Mouse (Mus musculus) C2C12 (cell line): ENCODE results near the gene Myo5a. TPM values are rescaled to one million over a fixed set of nuclear protein-coding genes. Genes with fewer than 3 reads are reported as not detected.

Experiments used
- H3K27me3 ChIP-seq: one replicate; pipeline ENCODE4 v1.6.1; 2011; ENCODE audit not compliant: control insufficient read depth, insufficient read depth, insufficient read length
- H3K36me3 ChIP-seq: one replicate; pipeline ENCODE4 v1.6.1; 2011; ENCODE audit not compliant: control insufficient read depth, insufficient read depth
- H3K4me3 ChIP-seq: one replicate; pipeline ENCODE4 v1.5.1; 2011; ENCODE audit warnings: mild to moderate bottlenecking, control low read depth; ENCODE audit not compliant: poor library complexity, insufficient read depth, severe bottlenecking
- H3K79me2 ChIP-seq: one replicate; pipeline ENCODE4 v1.6.1; 2011; ENCODE audit not compliant: control insufficient read depth, insufficient read depth
- H3K79me3 ChIP-seq: one replicate; pipeline ENCODE4 v1.6.1; 2011; ENCODE audit warnings: low read depth, control low read depth
- H3ac ChIP-seq: one replicate; pipeline ENCODE3; 2011; ENCODE audit warnings: low read depth; ENCODE audit not compliant: control insufficient read depth, insufficient read length
- CEBPB ChIP-seq: IDR thresholded peaks from one replicate; pipeline ENCODE4 v1.6.1; 2011; ENCODE audit warnings: low read depth, mild to moderate bottlenecking, control low read depth, moderate library complexity
- CTCF ChIP-seq: IDR thresholded peaks from one replicate; pipeline ENCODE4 v1.5.1; 2011; ENCODE audit not compliant: control insufficient read depth, insufficient read depth, insufficient read length
- FOSL1 ChIP-seq: IDR thresholded peaks from one replicate; pipeline ENCODE4 v1.8.0; 2011; ENCODE audit warnings: mild to moderate bottlenecking, low read length; ENCODE audit not compliant: poor library complexity, insufficient read depth, severe bottlenecking
- MAX ChIP-seq: IDR thresholded peaks from one replicate; pipeline ENCODE4 v1.6.1; 2011; ENCODE audit warnings: mild to moderate bottlenecking, control low read depth
- MYOD1 ChIP-seq: IDR thresholded peaks from one replicate; pipeline ENCODE4 v1.6.1; 2011; ENCODE audit warnings: low read depth; ENCODE audit not compliant: control insufficient read depth, insufficient read length
- MYOG ChIP-seq: IDR thresholded peaks from one replicate; pipeline ENCODE4 v1.6.1; 2011; ENCODE audit not compliant: control insufficient read depth, insufficient read length; ENCODE audit errors: extremely low read depth
- USF1 ChIP-seq: IDR thresholded peaks from one replicate; pipeline ENCODE4 v1.6.1; 2011; ENCODE audit warnings: low read depth, mild to moderate bottlenecking, control low read depth, moderate library complexity
- polyA plus RNA-seq: library from polyadenylated mRNA; unstranded; fragments of >200 nt; fragmentation: generic; extraction: Trizol; gene quantifications from one replicate; pipeline ENCODE4 v1.2.1, GENCODE M21; 2012; ENCODE audit warnings: missing spikeins

Myo5a gene
- polyA plus RNA-seq, 1 experiment: 30.2 TPM

DNA sequence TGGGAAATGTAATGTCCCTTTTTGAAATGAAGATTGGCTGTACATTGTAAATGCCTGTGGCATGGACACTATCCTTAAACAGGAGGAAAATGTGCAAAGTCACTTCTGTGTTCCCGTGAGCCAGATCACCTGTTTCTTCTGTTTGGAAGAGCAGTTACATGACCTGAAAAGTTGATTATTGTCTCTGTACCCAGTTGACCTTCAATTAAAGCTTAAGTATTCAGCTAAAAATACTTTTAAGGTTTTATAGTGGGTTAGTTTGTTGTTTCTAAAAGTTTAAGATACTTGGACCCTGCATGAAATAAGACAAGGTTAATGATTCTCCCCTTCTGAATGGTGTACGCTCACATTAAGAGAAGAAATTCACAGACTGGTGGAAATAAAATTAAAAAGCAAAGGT is 30.2 kb upstream of the Myo5a start:
- H3ac ChIP-seq: no peak overlapping the region
- no peak overlapping the region for H3K4me3 ChIP-seq
- H3K36me3 ChIP-seq: peaks cover 22% of the 10 kb centered on the region
- TF ChIP-seq MYOG (no peak), MAX (no peak), CTCF (no peak), CEBPB (no peak), USF1 (no peak), FOSL1 (no peak), MYOD1 (no peak)
- no peaks in the 10 kb centered on the region for H3K27me3 ChIP-seq
- H3K79me3 ChIP-seq: peaks cover 68% of the 10 kb centered on the region
- peaks cover 80% of the 10 kb centered on the region for H3K79me2 ChIP-seq

DNA sequence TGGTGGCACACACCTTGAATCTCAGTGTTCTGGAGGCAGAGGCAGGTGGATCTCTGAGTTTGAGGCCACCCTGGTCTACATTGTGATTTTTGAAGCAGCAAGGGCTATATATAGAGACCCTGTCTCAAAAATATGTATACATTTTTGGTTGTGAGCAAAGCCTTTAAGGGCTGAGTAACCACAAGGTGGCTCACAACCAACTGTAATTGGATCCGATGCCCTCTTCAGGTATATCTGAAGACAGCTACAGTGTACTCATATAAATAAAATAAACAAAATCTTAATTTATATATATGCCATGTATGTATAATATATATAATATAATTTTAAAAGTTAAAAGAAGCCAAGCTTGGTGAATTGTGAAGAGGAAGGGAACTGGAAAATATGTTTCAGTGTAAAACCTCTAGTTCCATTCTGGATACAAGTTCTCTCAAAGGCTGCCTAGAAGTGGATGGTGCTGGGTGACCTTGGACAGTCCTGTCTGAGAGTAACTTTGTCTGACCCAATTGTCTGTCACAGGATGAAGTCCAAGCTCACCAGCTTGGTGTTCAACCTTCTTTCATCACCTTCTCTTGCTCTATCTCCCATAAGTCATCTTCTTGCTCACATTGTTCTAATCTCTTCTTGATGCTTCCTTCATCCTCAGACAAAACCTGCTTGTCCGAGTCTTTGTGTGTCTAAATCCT is 28.8 kb upstream of the Myo5a start:
- Histone ChIP-seq H3K79me3 (peaks cover 80% of the 10 kb centered on the region), H3K27me3 (no peaks in the 10 kb centered on the region), H3K36me3 (peaks cover 32% of the 10 kb centered on the region), H3K4me3 (no peak overlapping the region), H3K79me2 (peaks cover 94% of the 10 kb centered on the region), H3ac (no peak overlapping the region)
- no peak for TF ChIP-seq MYOD1
- TF ChIP-seq CEBPB: no peak
- no peak for TF ChIP-seq USF1
- no peak for TF ChIP-seq MAX
- no peak for TF ChIP-seq CTCF
- no peak for TF ChIP-seq FOSL1
- TF ChIP-seq MYOG: no peak

DNA sequence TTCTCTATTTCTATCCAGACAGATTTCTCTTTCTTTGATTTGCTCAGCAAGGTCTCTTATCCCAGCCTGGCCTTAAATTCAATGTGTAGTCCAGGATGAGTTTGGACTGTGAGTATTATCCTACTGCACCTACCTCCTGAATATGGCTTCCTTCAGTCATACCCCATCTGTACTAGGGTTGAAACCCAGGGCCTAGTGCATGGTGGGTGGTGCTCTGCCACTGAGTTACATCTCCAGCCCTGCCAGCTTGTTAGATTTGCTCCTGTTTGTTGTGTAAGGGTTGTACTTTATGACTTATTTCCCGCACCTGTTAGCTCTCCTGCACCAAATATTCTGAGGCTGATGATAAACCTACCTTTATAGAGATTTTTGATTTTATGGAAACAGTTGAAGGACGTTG is 27.6 kb upstream of the Myo5a start:
- H3K79me3 ChIP-seq: peaks cover 87% of the 10 kb centered on the region
- no peak overlapping the region for H3ac ChIP-seq
- peaks cover 100% of the 10 kb centered on the region for H3K79me2 ChIP-seq
- peaks cover 32% of the 10 kb centered on the region for H3K36me3 ChIP-seq
- no peak for TF ChIP-seq USF1
- no peak for TF ChIP-seq CEBPB
- no peak overlapping the region for H3K4me3 ChIP-seq
- no peaks in the 10 kb centered on the region for H3K27me3 ChIP-seq

DNA sequence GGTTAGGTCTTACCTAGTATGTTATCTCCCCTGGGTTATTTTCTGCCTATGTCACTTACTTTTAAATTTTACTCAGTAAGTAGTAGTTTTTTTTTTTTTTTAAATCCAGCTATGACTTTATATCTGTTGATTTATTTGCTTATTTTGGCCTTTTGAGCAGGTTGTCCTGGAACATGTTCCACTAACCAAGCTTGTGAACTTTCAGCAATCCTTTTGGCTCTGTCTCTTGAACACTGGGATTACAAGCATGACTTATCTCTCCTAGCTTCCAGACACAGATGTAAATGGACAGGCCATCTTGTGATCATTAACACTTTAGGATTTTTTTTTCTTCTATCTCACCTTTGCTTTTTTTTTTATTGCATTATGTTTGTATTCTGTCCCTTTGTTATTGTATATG is 23.7 kb upstream of the Myo5a start:
- peaks cover 100% of the 10 kb centered on the region for H3K79me2 ChIP-seq
- H3ac ChIP-seq: no peak overlapping the region
- H3K27me3 ChIP-seq: no peaks in the 10 kb centered on the region
- no peak overlapping the region for H3K4me3 ChIP-seq
- H3K79me3 ChIP-seq: peaks cover 68% of the 10 kb centered on the region
- TF ChIP-seq USF1 (no peak), MYOG (no peak), CEBPB (no peak), MYOD1 (no peak), FOSL1 (no peak), MAX (no peak), CTCF (no peak)
- peaks cover 37% of the 10 kb centered on the region for H3K36me3 ChIP-seq

DNA sequence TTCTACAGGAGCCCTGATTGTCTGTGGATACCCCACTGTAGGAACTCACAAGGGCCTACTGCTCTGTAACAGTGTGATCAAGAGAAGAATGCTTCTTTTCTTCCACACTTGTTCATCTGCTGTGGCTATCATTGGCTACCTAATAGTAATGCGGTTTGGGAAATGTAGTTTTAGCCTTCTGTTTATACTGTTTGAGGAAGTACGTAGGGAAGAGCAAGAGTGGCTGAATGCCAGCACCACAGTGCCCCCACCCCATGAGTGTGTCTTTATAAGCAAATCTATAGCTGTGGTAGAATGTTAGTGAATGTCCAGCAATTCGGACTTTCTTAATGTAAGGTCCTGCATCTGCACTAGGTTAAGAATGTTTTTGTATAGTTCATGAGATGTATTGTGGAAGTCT is 21.7 kb upstream of the Myo5a start:
- Histone ChIP-seq H3K79me3 (peaks cover 51% of the 10 kb centered on the region), H3K36me3 (peaks cover 33% of the 10 kb centered on the region), H3K79me2 (peaks cover 87% of the 10 kb centered on the region), H3K27me3 (no peaks in the 10 kb centered on the region), H3ac (no peak overlapping the region), H3K4me3 (no peak overlapping the region)
- no peak for TF ChIP-seq MYOD1
- TF ChIP-seq USF1: no peak
- TF ChIP-seq CTCF: no peak

DNA sequence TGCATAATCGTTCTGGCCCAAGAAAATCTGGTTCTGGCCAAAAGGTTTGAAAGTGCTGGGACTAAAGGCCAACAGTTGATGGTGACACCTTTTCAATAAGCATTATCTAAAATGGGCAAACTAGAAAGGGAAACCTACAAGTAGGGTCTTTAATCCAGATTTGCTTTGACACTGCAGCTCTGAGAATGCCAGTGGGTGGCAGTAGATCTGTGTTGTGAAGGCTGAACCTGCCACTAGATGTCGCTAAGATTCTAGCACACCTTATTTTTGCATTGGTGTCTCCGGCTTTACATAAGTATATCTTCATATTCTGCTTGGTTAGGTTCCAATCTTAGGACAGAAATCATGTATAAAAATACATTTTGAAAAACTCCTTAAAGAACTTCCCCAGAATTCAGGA is 20.8 kb upstream of the Myo5a start:
- Histone ChIP-seq H3K4me3 (no peak overlapping the region), H3K79me2 (peaks cover 78% of the 10 kb centered on the region), H3ac (no peak overlapping the region), H3K79me3 (peaks cover 50% of the 10 kb centered on the region), H3K27me3 (no peaks in the 10 kb centered on the region), H3K36me3 (peaks cover 34% of the 10 kb centered on the region)
- no peak for TF ChIP-seq FOSL1
- peak; percentile 87 for TF ChIP-seq CTCF
- TF ChIP-seq MYOG: no peak
- TF ChIP-seq USF1: no peak
- no peak for TF ChIP-seq MAX
- TF ChIP-seq MYOD1: no peak
- no peak for TF ChIP-seq CEBPB
